Mouse (Mus musculus) adrenal gland, postnatal 36 days (tissue): Measurements from ENCODE around the gene Rexo1. TPM values are rescaled to one million over a fixed set of nuclear protein-coding genes. Genes with fewer than 3 reads are reported as not detected.

Source experiments
- DNase-seq, 2 experiments: peaks; one replicate each; pipeline ENCODE4 v3.0.0; 2021; ENCODE audit warnings: mixed read lengths in 1 of 2
- microRNA-seq: library from miRNA; unstranded; fragments of <30 nt; microRNA quantifications from one replicate; pipeline ENCODE4 v1.2.0, GENCODE M21; 2021
- total RNA-seq, 2 experiments: library from RNA; stranded (reverse); gene quantifications; 2 replicates each; pipeline ENCODE4 v1.2.3; 2021

Gene Rexo1
- total RNA-seq, 2 experiments from 2014 or later = 28.3 to 42.9 TPM

- DNase-seq = no peak
Observed at GRCm38 (mm10) chr10:80504724-80505123, 56.6 kb downstream of the Rexo1 start.

- DNase-seq = peak; percentile 27 to 41
Observed at GRCm38 (mm10) chr10:80503599-80504220, 57.6 kb downstream of the Rexo1 start.

- DNase-seq = no peak
Observed at GRCm38 (mm10) chr10:80502819-80503314, 58.5 kb downstream of the Rexo1 start.

- no peak for DNase-seq
Observed at GRCm38 (mm10) chr10:80502291-80502690, 59.1 kb downstream of the Rexo1 start.

- DNase-seq = no peak
Observed at GRCm38 (mm10) chr10:80496421-80496820, 64.9 kb downstream of the Rexo1 start.

- no peak for DNase-seq
Observed at GRCm38 (mm10) chr10:80495901-80496300, 65.5 kb downstream of the Rexo1 start.

GRCm38 (mm10) chr10:80494732-80495131 is 66.6 kb downstream of the Rexo1 start, which contains the start of gene Onecut3:
TSS of gene Onecut3 (plus strand) at chr10:80494835.
- DNase-seq = peak; percentile 58 to 76

Small RNA genes within 50 kb of the gene (microRNA-seq; reads per million reads assigned to microRNA genes)
- gene Mir6912 = 2.7 reads per million, percentile 5 among the genes with 10 or more reads in this experiment

Other genes starting within 250 kb of the Rexo1 start
- gene 2310011J03Rik, start 241.0 kb downstream of the Rexo1 start, total RNA-seq = 10 to 100 TPM; 24.6 to 32.0 TPM
- 1 to 10 TPM; 2.2 to 3.3 TPM for gene Pcsk4, start 232.1 kb downstream of the Rexo1 start, total RNA-seq
- gene Reep6, start 231.6 kb downstream of the Rexo1 start, total RNA-seq = 10 to 100 TPM; 11.0 to 13.7 TPM
- gene Adamtsl5, start 213.1 kb downstream of the Rexo1 start, total RNA-seq = 1 to 10 TPM; 7.3 to 7.7 TPM
- gene Plk5, start 205.1 kb downstream of the Rexo1 start, total RNA-seq = under 1 TPM in 1 of 2 experiments, not detected in 1; 0.26 TPM
- gene Mex3d, start 173.9 kb downstream of the Rexo1 start, total RNA-seq = 10 to 100 TPM; 22.4 to 29.9 TPM
- 100 to 1,000 TPM; 140 to 148 TPM for gene Mbd3, start 162.0 kb downstream of the Rexo1 start, total RNA-seq
- 100 to 1,000 TPM; 876 to 886 TPM for gene Uqcr11, start 154.7 kb downstream of the Rexo1 start, total RNA-seq
- 10 to 100 TPM; 48.2 to 64.3 TPM for gene Tcf3, start 127.9 kb downstream of the Rexo1 start, total RNA-seq
- not detected for gene Onecut3, start 66.7 kb downstream of the Rexo1 start, total RNA-seq
- gene Atp8b3, start 22.4 kb downstream of the Rexo1 start, total RNA-seq = 1 to 10 TPM in 1 of 2 experiments, under 1 TPM in 1; 0.43 to 1.1 TPM
- 10 to 100 TPM; 13.6 to 14.1 TPM for gene Klf16, start 15.8 kb upstream of the Rexo1 start, total RNA-seq
- gene Abhd17a, start 28.8 kb upstream of the Rexo1 start, total RNA-seq = 100 to 1,000 TPM; 103 to 107 TPM
- 10 to 100 TPM; 64.3 to 64.6 TPM for gene Scamp4, start 41.3 kb upstream of the Rexo1 start, total RNA-seq
- gene Adat3, start 41.3 kb upstream of the Rexo1 start, total RNA-seq = 1 to 10 TPM; 2.7 to 6.1 TPM
- gene Gm49322, start 44.5 kb upstream of the Rexo1 start, total RNA-seq = 1 to 10 TPM; 1.6 to 2.6 TPM
- 100 to 1,000 TPM; 129 to 135 TPM for gene Csnk1g2, start 61.3 kb upstream of the Rexo1 start, total RNA-seq
- 10 to 100 TPM; 61.7 to 71.2 TPM for gene Btbd2, start 95.5 kb upstream of the Rexo1 start, total RNA-seq
- 100 to 1,000 TPM; 178 to 198 TPM for gene Mknk2, start 116.6 kb upstream of the Rexo1 start, total RNA-seq
- gene Mob3a, start 140.4 kb upstream of the Rexo1 start, total RNA-seq = 10 to 100 TPM; 19.4 to 20.1 TPM
- 10 to 100 TPM in 1 of 2 experiments, 1 to 10 TPM in 1; 9.9 to 16.6 TPM for gene Izumo4, start 140.6 kb upstream of the Rexo1 start, total RNA-seq
- 10 to 100 TPM; 80.3 to 99.6 TPM for gene Ap3d1, start 180.7 kb upstream of the Rexo1 start, total RNA-seq
- gene Dot1l, start 193.6 kb upstream of the Rexo1 start, total RNA-seq = 10 to 100 TPM; 53.2 to 64.6 TPM
- gene Sf3a2, start 236.6 kb upstream of the Rexo1 start, total RNA-seq = 10 to 100 TPM; 51.4 to 55.6 TPM
- 10 to 100 TPM; 84.6 to 86.8 TPM for gene Plekhj1, start 237.1 kb upstream of the Rexo1 start, total RNA-seq
- under 1 TPM; 0.40 to 0.83 TPM for gene Amh, start 243.7 kb upstream of the Rexo1 start, total RNA-seq